Mouse (Mus musculus): Measurements from ENCODE around the gene Pwwp2b. TPM values are rescaled to one million over a fixed set of nuclear protein-coding genes. Genes with fewer than 3 reads are reported as not detected.

The Pwwp2b gene
- total and polyA plus RNA-seq, 3 experiments = 1.9 to 4.3 TPM; not detected in 1

- Histone ChIP-seq H3K36me3 (ENCODE audit: control insufficient read depth in 1 of 2, insufficient read depth in 2 of 2, low read length in 2 of 2) (0 out of 4 replicates have a peak, but pooled peaks cover 0 to 3% of the 10 kb centered on the region in 2 experiments), H3K9me3 (replicated peaks; ENCODE audit: insufficient read depth, low read length) (no peaks in the 10 kb centered on the region), H3K9ac (ENCODE audit: control insufficient read depth, low read depth, low read length, poor library complexity, severe bottlenecking) (no peak overlapping the region), H3K4me3 (ENCODE audit: control insufficient read depth in 1 of 2, insufficient read depth in 1 of 2, low read depth in 2 of 2, low read length in 2 of 2) (no peak overlapping the region), H3K27ac (ENCODE audit: control insufficient read depth, low read depth, low read length) (no peak overlapping the region), H3K79me2 (ENCODE audit: control insufficient read depth, insufficient read depth, low read length, poor library complexity) (peaks cover 7% of the 10 kb centered on the region; the same call in 1 of the 2 replicates), H3K4me1 (ENCODE audit: control insufficient read depth in 1 of 2, insufficient read depth in 2 of 2, low read length in 2 of 2) (peaks cover 4 to 17% of the 10 kb centered on the region in 2 experiments), H3K27me3 (ENCODE audit: control insufficient read depth in 1 of 2, insufficient read depth in 2 of 2, low read length in 2 of 2) (no peaks in the 10 kb centered on the region)
- no peak for DNase-seq (ENCODE audit: low read depth, low spot score)
- TF ChIP-seq CHD1 (IDR thresholded peaks at IDR 0.05; ENCODE audit: low read depth, low read length) (no peak), GATA1 (IDR thresholded peaks at IDR 0.05; ENCODE audit: low read depth, low read length) (no peak), EP300 (IDR thresholded peaks at IDR 0.05; ENCODE audit: low read depth in 1 of 2, low read length in 2 of 2) (no peak), JUND (IDR thresholded peaks at IDR 0.05; ENCODE audit: low read depth, low read length) (no peak), CTCF (IDR thresholded peaks at IDR 0.05 in 2 of 3, conservative IDR thresholded peaks at IDR 0.05 in 1 of 3; ENCODE audit: control insufficient read depth in 1 of 3, insufficient read depth in 1 of 3, low read depth in 2 of 3, low read length in 3 of 3, poor library complexity in 1 of 3, severe bottlenecking in 1 of 3) (no peak), ETS1 (IDR thresholded peaks at IDR 0.05; ENCODE audit: low read depth, low read length) (no peak), USF2 (IDR thresholded peaks at IDR 0.05; ENCODE audit: borderline replicate concordance in 1 of 2, insufficient read depth in 1 of 2, low read depth in 1 of 2, low read length in 2 of 2) (no peak), CHD2 (IDR thresholded peaks at IDR 0.05; ENCODE audit: low read length) (no peak), SMC3 (IDR thresholded peaks at IDR 0.05; ENCODE audit: low read depth, low read length) (no peak), GABPA (IDR thresholded peaks at IDR 0.05; ENCODE audit: low read depth, low read length) (no peak), ELF1 (IDR thresholded peaks at IDR 0.05; ENCODE audit: low read depth, low read length) (no peak), USF1 (IDR thresholded peaks at IDR 0.05; ENCODE audit: low read depth, low read length) (no peak), TBP (IDR thresholded peaks at IDR 0.05; ENCODE audit: low read depth, low read length) (no peak), POLR2AphosphoS2 (IDR thresholded peaks at IDR 0.05; ENCODE audit: low read length) (no peak), MAZ (IDR thresholded peaks at IDR 0.05; ENCODE audit: low read depth, low read length) (no peak), NRF1 (IDR thresholded peaks at IDR 0.05; ENCODE audit: insufficient read depth, low read depth, low read length, poor library complexity, severe bottlenecking) (no peak), ZC3H11A (IDR thresholded peaks at IDR 0.05; ENCODE audit: low read depth, low read length) (no peak)
Observed at GRCm38 (mm10) chr7:139252566-139252965, 4.3 kb downstream of the Pwwp2b start.

GRCm38 (mm10) chr7:139252986-139253385 lies 4.7 kb downstream of the Pwwp2b start:
- DNase-seq (ENCODE audit: low read depth, low spot score) = no peak
- no peak overlapping the region for H3K4me3 ChIP-seq (ENCODE audit: control insufficient read depth in 1 of 2, insufficient read depth in 1 of 2, low read depth in 2 of 2, low read length in 2 of 2)
- H3K4me1 ChIP-seq (ENCODE audit: control insufficient read depth in 1 of 2, insufficient read depth in 2 of 2, low read length in 2 of 2) = peaks cover 4 to 17% of the 10 kb centered on the region in 2 experiments
- no peaks in the 10 kb centered on the region for H3K27me3 ChIP-seq (ENCODE audit: control insufficient read depth in 1 of 2, insufficient read depth in 2 of 2, low read length in 2 of 2)
- H3K79me2 ChIP-seq (ENCODE audit: control insufficient read depth, insufficient read depth, low read length, poor library complexity) = peaks cover 7% of the 10 kb centered on the region; the same call in 1 of the 2 replicates
- TF ChIP-seq TCF12 (IDR thresholded peaks at IDR 0.05; ENCODE audit: low read depth, low read length) (no peak), BHLHE40 (IDR thresholded peaks at IDR 0.05; ENCODE audit: borderline replicate concordance, low read depth, low read length) (no peak), ZNF384 (IDR thresholded peaks at IDR 0.05; ENCODE audit: low read depth, low read length) (no peak), USF2 (IDR thresholded peaks at IDR 0.05; ENCODE audit: borderline replicate concordance in 1 of 2, insufficient read depth in 1 of 2, low read depth in 1 of 2, low read length in 2 of 2) (no peak), HCFC1 (IDR thresholded peaks at IDR 0.05; ENCODE audit: low read depth, low read length) (no peak), RCOR1 (IDR thresholded peaks at IDR 0.05; ENCODE audit: low read depth, low read length) (no peak), MEF2A (IDR thresholded peaks at IDR 0.05; ENCODE audit: extremely low read depth, insufficient replicate concordance, low read depth, low read length, poor library complexity, severe bottlenecking) (no peak), CTCF (IDR thresholded peaks at IDR 0.05 in 2 of 3, conservative IDR thresholded peaks at IDR 0.05 in 1 of 3; ENCODE audit: control insufficient read depth in 1 of 3, insufficient read depth in 1 of 3, low read depth in 2 of 3, low read length in 3 of 3, poor library complexity in 1 of 3, severe bottlenecking in 1 of 3) (no peak), MYC (IDR thresholded peaks at IDR 0.05; ENCODE audit: low read depth, low read length) (no peak), SMC3 (IDR thresholded peaks at IDR 0.05; ENCODE audit: low read depth, low read length) (no peak), GABPA (IDR thresholded peaks at IDR 0.05; ENCODE audit: low read depth, low read length) (no peak)
- H3K36me3 ChIP-seq (ENCODE audit: control insufficient read depth in 1 of 2, insufficient read depth in 2 of 2, low read length in 2 of 2) = 0 out of 4 replicates have a peak, but pooled peaks cover 0 to 3% of the 10 kb centered on the region in 2 experiments
- no peak overlapping the region for H3K9ac ChIP-seq (ENCODE audit: control insufficient read depth, low read depth, low read length, poor library complexity, severe bottlenecking)
- H3K9me3 ChIP-seq (replicated peaks; ENCODE audit: insufficient read depth, low read length) = no peaks in the 10 kb centered on the region
- H3K27ac ChIP-seq (ENCODE audit: control insufficient read depth, low read depth, low read length) = no peak overlapping the region

Measured in MEL (cell line).